Mouse (Mus musculus) ES-Bruce4 (cell line): Measurements from ENCODE around the gene Cxadr. TPM values are rescaled to one million over a fixed set of nuclear protein-coding genes. Genes with fewer than 3 reads are reported as not detected.

Source experiments
- H3K27ac ChIP-seq: 2 replicates; pipeline ENCODE4 v1.5.1; 2012; ENCODE audit warnings: low read length, inconsistent platforms; ENCODE audit not compliant: insufficient read depth
- H3K27me3 ChIP-seq: 2 replicates; pipeline ENCODE4 v1.6.1; 2012; ENCODE audit warnings: mild to moderate bottlenecking, low read length, inconsistent platforms; ENCODE audit not compliant: control insufficient read depth, poor library complexity, insufficient read depth, severe bottlenecking
- H3K36me3 ChIP-seq: 2 replicates; pipeline ENCODE4 v1.6.1; 2012; ENCODE audit warnings: inconsistent platforms, mild to moderate bottlenecking, low read length, moderate library complexity; ENCODE audit not compliant: control insufficient read depth, poor library complexity, insufficient read depth, severe bottlenecking
- H3K4me1 ChIP-seq: one replicate; pipeline ENCODE4 v1.8.1; 2011; ENCODE audit warnings: low read length; ENCODE audit not compliant: control insufficient read depth, insufficient read depth
- H3K4me3 ChIP-seq: 2 replicates; pipeline ENCODE4 v1.5.1; 2011; ENCODE audit warnings: low read depth, mild to moderate bottlenecking, low read length
- H3K9ac ChIP-seq: 2 replicates; pipeline ENCODE4 v1.6.1; 2012; ENCODE audit warnings: low read depth, mild to moderate bottlenecking, inconsistent platforms; ENCODE audit not compliant: poor library complexity, severe bottlenecking
- H3K9me3 ChIP-seq: replicated peaks from 2 replicates; pipeline ENCODE4 v1.6.1; 2012; ENCODE audit warnings: mild to moderate bottlenecking, low read length, inconsistent platforms; ENCODE audit not compliant: control insufficient read depth, poor library complexity, insufficient read depth, severe bottlenecking
- CTCF ChIP-seq: IDR thresholded peaks from one replicate; pipeline ENCODE4 v1.8.1; 2011; ENCODE audit warnings: low read depth, low read length
- EP300 ChIP-seq: IDR thresholded peaks from 2 replicates; pipeline ENCODE4 v1.6.1; 2011; ENCODE audit warnings: low read depth, low read length; ENCODE audit not compliant: insufficient read depth
- POLR2A ChIP-seq: IDR thresholded peaks from one replicate; pipeline ENCODE4 v1.8.1; 2011; ENCODE audit warnings: low read length; ENCODE audit not compliant: insufficient read depth
- polyA plus RNA-seq: library from polyadenylated mRNA; stranded (reverse); fragments of >200 nt; gene quantifications from 2 replicates; pipeline ENCODE4 v1.2.4, GENCODE M21; 2011; ENCODE audit warnings: low read depth; ENCODE audit not compliant: missing spikeins, insufficient read depth, insufficient read length

The Cxadr gene
- polyA plus RNA-seq, 1 experiment: 24.4 TPM

GRCm38 (mm10) chr16:78399423-78399822 lies 98.1 kb downstream of the Cxadr start:
- no peaks in the 10 kb centered on the region for H3K4me1 ChIP-seq
- H3K4me3 ChIP-seq: no peak overlapping the region
- H3K36me3 ChIP-seq: no peaks in the 10 kb centered on the region
- no peak overlapping the region for H3K27ac ChIP-seq
- H3K9ac ChIP-seq: no peak overlapping the region
- 0 out of 2 replicates have a peak, but pooled peaks cover 2% of the 10 kb centered on the region for H3K9me3 ChIP-seq
- H3K27me3 ChIP-seq: no peaks in the 10 kb centered on the region
- no peak for TF ChIP-seq EP300
- TF ChIP-seq POLR2A: no peak
- TF ChIP-seq CTCF: no peak

GRCm38 (mm10) chr16:78402316-78402715 lies 101.0 kb downstream of the Cxadr start:
- Histone ChIP-seq H3K4me3 (no peak overlapping the region), H3K36me3 (no peaks in the 10 kb centered on the region), H3K27ac (no peak overlapping the region), H3K9ac (no peak overlapping the region), H3K27me3 (no peaks in the 10 kb centered on the region), H3K4me1 (no peaks in the 10 kb centered on the region), H3K9me3 (peaks cover 4% of the 10 kb centered on the region; the same call in 1 of the 2 replicates)
- TF ChIP-seq EP300: no peak
- TF ChIP-seq POLR2A: no peak
- no peak for TF ChIP-seq CTCF

- Histone ChIP-seq H3K4me3 (no peak overlapping the region), H3K9me3 (peaks cover 4% of the 10 kb centered on the region; the same call in 1 of the 2 replicates), H3K27me3 (no peaks in the 10 kb centered on the region), H3K9ac (no peak overlapping the region), H3K36me3 (no peaks in the 10 kb centered on the region), H3K27ac (no peak overlapping the region), H3K4me1 (no peaks in the 10 kb centered on the region)
- no peak for TF ChIP-seq EP300
- TF ChIP-seq POLR2A: no peak
- no peak for TF ChIP-seq CTCF
Observed at GRCm38 (mm10) chr16:78406657-78407056, 105.4 kb downstream of the Cxadr start.

- Histone ChIP-seq H3K4me1 (no peaks in the 10 kb centered on the region), H3K9ac (no peak overlapping the region), H3K27me3 (no peaks in the 10 kb centered on the region), H3K36me3 (no peaks in the 10 kb centered on the region), H3K9me3 (peaks cover 4% of the 10 kb centered on the region; the same call in 1 of the 2 replicates), H3K27ac (no peak overlapping the region), H3K4me3 (no peak overlapping the region)
- TF ChIP-seq CTCF (no peak), EP300 (no peak), POLR2A (no peak)
Observed at GRCm38 (mm10) chr16:78407855-78408254, 106.6 kb downstream of the Cxadr start.

Other genes with a start within 250 kb of the Cxadr start
- 53.3 and 55.7 TPM in 2 replicates for gene Btg3, start 75.7 kb downstream of the Cxadr start, polyA plus RNA-seq